Mouse (Mus musculus): ENCODE data around the gene AY761185. TPM values are rescaled to one million over a fixed set of nuclear protein-coding genes. Genes with fewer than 3 reads are reported as not detected.
"Not testable (repeated sequence)": the region's sequence is repeated elsewhere in the genome, so short reads cannot be mapped to it uniquely, and the experiment has no call there.

AY761185 gene
- not detected for total RNA-seq (2021)
- long read RNA-seq, experiment 1, result 0 reads
- long read RNA-seq, experiment 2, result 0 reads

- no peak for DNase-seq (ENCODE audit: low spot score in 2 of 2)
Measured at GRCm38 (mm10) chr8:20944610-20945009, at the start of gene AY761185. Gene AY761185 (minus strand): TSS chr8:20944710.

- not testable (repeated sequence) for DNase-seq (ENCODE audit: low spot score in 2 of 2)
Measured at GRCm38 (mm10) chr8:20994042-20994441, 49.5 kb upstream of the AY761185 start.

GRCm38 (mm10) chr8:20979846-20980245, 35.3 kb upstream of the AY761185 start:
- no peak for DNase-seq (ENCODE audit: low spot score in 2 of 2)

- no peak for DNase-seq (ENCODE audit: low spot score in 2 of 2)
Measured at GRCm38 (mm10) chr8:20964531-20964930, 20.0 kb upstream of the AY761185 start.

- DNase-seq (ENCODE audit: low spot score in 2 of 2), result no peak
Measured at GRCm38 (mm10) chr8:20921971-20922370, 22.5 kb downstream of the AY761185 start, which contains the start of gene Gm6040. Gene Gm6040 (minus strand): TSS chr8:20922071.

GRCm38 (mm10) chr8:20912288-20912687, 32.2 kb downstream of the AY761185 start:
- no peak for DNase-seq (ENCODE audit: low spot score in 2 of 2)

- no peak for DNase-seq (ENCODE audit: low spot score in 2 of 2)
Measured at GRCm38 (mm10) chr8:20908256-20908655, 36.3 kb downstream of the AY761185 start.

GRCm38 (mm10) chr8:20907119-20907518, 37.4 kb downstream of the AY761185 start:
- no peak for DNase-seq (ENCODE audit: low spot score in 2 of 2)

GRCm38 (mm10) chr8:20902527-20902926, 42.0 kb downstream of the AY761185 start, which contains the start of gene Gm15056:
Gene Gm15056 (minus strand): TSS chr8:20902627.
- no peak for DNase-seq (ENCODE audit: low spot score in 2 of 2)

Other genes with a start within 250 kb of the AY761185 start
- not detected for gene Defb33, start 52.0 kb downstream of the AY761185 start, total RNA-seq (2021)
- not detected for gene Gm15056, start 42.1 kb downstream of the AY761185 start, total RNA-seq (2021)
- not detected for gene Gm6040, start 22.6 kb downstream of the AY761185 start, total RNA-seq (2021)
- not detected for gene Defa21, start 80.8 kb upstream of the AY761185 start, total RNA-seq (2021)
- not detected for gene Defa23, start 110.3 kb upstream of the AY761185 start, total RNA-seq (2021)
- gene Defa35, start 120.3 kb upstream of the AY761185 start, total RNA-seq (2021), result not detected
- not detected for gene Defa25, start 139.7 kb upstream of the AY761185 start, total RNA-seq (2021)
- not detected for gene Gm14851, start 151.3 kb upstream of the AY761185 start, total RNA-seq (2021)
- not detected for gene Defa30, start 189.9 kb upstream of the AY761185 start, total RNA-seq (2021)
- gene Defa22, start 217.6 kb upstream of the AY761185 start, total RNA-seq (2021), result not detected
- not detected for gene Defa31, start 246.9 kb upstream of the AY761185 start, total RNA-seq (2021)